Mouse (Mus musculus): ENCODE data around the gene Dnajc22.

DNA sequence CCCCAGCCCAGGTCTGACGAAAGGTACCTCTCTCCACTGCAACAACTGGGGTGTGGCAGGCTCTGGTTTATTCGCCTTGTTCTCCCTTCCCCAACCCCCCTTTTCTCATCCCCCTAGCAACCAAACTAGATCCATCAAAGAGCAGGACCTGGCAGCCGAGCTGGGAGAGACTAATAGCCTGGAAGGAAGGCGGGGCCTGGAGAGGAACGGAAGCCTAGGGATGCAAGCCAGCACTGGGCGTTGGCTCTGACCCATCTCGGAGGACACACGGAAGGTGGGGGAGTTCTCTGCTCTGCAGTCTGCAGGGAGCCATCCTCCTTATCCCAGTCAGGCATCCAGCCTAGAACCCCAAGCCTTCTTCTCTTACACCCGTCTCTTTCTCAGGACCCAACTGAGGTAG lies 39.6 kb upstream of the Dnajc22 start:
- TF ChIP-seq POLR2A (IDR thresholded peaks at IDR 0.05; ENCODE audit: borderline replicate concordance, control insufficient read depth, low read depth, low read length) (no peak), CTCF (IDR thresholded peaks at IDR 0.05; ENCODE audit: control insufficient read depth, insufficient read depth, low read length) (no peak)

All from bone marrow, adult 2 months (tissue).